Mouse (Mus musculus) embryo, embryonic 10 days (tissue): ENCODE measurements around the gene Dnah6.
A peak's percentile ranks its signal among the peaks of the same experiment; 100 is the strongest.

Experiments
- DNase-seq: peaks from one replicate; pipeline ENCODE4 v3.0.0-alpha.2; 2015; ENCODE audit warnings: low spot score

The Dnah6 gene

DNA sequence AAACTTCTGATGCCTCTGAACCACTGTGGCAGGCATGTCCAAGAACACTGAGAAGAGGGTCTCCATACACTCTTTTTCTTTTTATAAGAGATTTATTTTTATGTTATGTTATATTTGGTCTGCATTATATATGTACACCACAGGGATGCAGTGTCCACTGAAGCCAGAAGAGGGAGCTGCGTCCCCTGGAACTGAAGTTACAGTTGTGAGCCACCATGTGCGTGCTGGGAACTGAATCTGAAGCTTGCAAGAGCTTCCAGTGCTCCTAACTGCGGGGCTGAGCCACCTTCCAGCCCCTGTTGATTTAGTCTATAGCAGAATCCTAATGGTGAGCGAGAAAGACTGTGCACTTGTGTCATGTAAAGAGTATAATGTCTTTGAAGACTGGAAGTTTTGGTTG lies 78.7 kb downstream of the Dnah6 start:
- DNase-seq, result no peak

DNA sequence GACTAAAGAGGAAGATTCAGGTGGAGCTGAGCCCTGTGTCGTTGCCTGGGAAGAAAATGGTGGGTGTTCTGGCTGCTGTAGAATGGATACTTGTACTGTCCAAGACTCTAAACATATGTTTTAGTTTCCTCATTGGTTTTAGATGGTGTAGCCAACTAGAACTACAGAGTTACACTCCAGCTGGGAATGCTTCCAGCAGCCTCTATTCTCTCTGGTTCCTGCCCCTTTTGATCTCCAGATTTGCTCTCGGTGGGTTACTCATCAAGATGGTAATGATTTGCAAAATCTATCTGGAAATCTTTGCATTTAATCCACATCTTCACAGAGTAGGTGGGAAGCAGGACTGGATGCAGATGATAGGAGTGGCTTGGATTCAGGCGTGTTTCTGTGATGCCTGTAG lies 80.6 kb downstream of the Dnah6 start:
- DNase-seq, result no peak

DNA sequence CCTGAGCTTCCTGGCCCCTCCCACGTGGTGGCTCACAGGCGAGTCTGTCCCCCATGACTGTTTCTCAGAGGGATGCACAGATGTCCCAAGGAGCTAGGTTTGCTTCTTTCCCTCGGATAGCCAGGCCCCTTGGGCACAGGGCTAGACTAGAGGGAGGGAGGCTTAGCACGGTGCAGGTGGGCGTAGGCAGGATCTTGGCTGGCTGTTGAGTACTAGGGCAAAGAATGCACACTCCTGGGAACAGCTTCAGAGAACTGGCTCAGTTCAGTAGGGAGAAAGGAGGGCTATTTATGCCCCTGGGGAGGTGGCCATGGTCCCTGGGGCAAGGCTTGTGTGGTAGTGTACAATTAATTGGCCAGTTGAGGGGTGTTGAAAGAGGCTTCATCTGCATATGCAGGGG lies 88.7 kb downstream of the Dnah6 start:
- no peak for DNase-seq

DNA sequence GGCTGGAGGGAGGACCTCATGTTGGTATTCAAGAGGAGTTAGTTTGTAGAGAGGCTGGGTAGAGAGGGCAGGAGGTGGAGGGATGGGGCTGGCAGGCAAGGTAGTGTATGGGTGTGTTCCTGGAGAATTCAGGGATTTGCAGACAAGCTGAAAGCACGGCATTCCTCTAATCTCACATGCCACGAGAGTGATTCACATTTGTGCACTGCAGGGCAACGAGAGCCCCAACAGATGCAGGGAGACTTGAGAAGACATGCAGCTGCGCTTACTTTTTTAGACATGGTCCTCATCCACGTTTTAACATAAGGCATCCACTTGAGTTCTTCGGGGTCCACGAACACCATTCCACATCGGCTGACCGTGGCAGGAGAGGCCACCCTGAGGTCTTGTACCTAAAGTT lies 93.9 kb downstream of the Dnah6 start:
- DNase-seq, result no peak

DNA sequence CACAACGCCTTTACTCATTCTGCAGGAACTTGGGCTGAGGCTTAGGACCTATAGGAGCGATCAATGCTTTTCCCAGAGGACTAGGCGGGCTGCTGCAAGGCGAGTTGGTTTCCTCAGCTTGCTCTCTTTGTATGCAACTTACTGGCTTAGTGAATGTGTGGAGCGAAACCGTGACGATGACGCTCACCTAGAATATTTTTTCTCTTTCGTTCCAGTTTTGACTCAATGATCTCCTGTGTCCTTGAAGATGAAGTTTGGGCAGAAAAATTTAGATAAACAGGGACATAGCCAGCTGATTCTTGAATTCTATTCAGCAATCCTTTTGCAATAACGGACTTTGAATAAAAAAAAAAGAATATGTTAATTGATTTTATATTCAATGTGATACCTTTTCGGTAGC lies 101.1 kb downstream of the Dnah6 start:
- no peak for DNase-seq

DNA sequence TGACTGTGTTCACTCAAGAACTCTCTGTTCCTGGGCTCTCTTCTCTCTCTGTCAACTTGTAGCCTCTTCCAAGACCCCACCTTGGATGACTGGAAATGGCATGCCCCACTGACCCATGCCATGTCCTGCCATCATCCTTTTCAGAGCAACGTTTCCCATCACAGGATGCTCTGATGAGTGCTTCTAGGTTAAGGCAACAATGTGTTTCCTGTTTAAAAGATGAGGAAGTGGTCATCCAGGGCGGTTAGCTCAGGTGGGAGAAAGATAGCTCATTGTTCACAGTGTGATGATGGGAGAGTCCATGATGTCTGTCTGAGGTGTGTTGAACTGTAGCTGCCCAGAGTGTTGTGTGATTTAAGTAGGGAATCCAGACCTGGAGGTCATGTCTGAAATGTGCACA lies 107.6 kb downstream of the Dnah6 start:
- no peak for DNase-seq

DNA sequence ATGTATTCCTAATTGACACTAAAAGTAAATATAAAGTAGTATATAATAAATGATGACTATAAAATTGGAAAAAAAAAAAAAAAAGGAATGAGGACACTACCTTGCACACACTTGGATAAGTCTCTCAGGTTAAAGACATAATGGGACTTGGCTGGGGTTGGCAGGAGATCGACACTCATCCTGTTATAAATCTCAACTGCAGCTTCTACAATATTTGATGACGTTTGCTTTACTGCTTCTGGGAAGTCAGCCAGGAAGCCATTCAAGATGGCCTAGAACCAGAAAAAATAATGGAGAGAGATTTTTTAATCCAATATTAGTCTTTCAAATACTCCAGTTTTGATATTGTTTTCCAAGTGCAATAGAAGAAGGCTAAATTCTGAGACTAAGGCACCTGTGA lies 108.1 kb downstream of the Dnah6 start:
- no peak for DNase-seq

DNA sequence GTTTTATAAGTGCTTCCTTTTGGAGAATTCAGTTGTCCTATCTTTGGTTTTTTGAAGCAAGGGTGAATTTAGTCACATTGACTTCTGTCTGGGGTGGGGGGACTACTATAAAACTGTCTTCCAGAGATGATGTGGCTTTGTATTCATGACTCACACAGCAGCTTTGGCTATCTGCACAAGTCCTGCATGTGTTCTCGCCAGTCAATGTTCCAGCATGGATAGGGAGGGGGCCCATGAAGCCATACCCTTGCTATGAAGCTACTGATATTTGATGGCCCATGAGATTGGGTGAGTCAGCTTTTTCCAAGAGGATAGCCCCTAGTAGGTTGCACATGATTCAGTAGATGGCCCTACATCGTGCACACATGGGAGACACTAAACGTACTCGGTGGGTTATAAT lies 128.3 kb downstream of the Dnah6 start:
- DNase-seq, result no peak

DNA sequence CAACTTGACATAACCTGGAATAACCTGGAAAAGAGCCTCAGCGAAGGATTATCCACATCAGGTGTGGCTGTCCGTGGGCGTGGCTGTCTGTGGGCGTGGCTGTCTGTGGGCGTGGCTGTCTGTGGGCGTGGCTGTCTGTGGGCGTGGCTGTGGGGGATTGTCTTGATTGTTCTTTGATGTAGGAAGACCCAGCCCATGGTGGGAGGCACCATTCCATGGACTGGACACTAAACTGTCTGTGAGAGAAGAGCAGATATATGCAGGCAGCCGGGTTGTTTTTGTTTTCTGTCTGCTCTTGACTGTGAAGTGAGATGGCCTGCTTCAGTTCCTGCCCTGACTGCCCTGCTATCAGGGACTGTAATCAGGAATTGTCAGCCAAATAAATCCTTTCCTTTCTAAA lies 130.6 kb downstream of the Dnah6 start:
- DNase-seq, result no peak

DNA sequence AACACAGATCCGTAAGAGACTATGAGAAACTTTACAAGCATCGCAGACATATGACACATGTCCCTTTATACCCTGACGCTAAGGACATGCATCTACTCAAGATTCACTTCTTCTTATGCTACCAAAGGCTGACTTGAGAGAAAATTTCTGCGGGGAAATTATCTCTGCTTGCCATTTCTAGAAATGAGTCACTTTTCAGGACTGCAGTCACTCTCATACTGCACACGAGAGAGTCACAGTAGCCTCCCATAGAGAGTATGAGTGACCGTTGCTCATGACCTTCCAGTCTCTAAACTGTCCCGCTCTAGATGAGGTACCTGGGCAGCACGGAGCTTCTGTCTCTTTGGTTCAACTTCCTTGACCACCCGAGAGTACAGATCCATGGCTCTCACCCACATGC lies 138.9 kb downstream of the Dnah6 start:
- no peak for DNase-seq

DNA sequence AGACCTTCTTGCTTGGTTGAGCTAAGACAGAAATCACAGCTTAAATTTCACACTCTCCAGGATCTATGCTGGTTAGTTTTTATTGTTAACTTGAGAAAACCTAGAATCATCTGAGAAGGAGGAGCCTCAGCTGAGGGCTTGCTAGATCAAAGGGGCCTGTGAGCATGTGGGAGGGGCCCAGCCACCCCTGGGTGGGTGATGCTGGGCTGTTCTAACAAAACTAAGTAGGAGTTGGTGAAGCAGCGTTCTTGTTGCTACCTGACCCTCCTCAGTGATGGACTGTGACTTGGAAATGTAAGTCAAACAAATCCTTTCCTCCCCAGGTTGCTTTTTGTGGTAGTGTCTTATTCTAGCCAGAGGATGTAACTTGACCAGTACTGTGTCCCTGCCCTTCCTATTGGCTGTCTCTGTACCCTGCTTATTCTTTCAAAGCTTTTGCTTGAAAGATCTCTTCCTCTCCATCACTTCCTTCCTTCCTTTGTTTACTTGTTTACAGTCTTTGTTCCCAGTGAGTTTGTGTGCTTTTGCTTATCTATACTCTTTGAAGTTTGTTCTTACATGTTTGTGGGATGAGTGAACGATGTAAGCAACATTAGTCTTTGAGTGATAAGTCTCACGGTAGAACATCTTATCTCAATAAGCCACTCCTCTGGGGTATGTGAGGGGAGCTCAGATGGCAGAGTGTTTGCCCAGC lies 149.2 kb downstream of the Dnah6 start:
- no peak for DNase-seq

DNA sequence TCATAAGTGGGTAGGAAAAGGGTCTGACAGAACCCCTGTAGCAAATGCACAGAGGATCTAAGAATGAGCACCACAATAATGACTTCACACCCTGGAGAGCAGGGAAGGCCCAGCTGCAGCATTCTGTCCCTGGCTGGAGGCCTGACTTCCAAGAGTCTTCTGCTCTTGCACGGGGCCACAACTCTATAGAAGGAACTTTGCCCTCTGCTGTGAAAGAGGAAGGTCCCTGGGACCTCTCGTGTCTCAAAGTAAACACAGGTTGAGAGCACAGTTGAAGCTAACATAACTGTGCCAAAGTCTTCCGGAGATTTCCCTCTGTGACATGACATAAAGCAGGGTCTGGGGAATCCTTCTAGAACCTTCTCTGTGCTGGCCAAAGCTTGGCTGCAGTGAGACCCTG lies 150.2 kb downstream of the Dnah6 start:
- no peak for DNase-seq

DNA sequence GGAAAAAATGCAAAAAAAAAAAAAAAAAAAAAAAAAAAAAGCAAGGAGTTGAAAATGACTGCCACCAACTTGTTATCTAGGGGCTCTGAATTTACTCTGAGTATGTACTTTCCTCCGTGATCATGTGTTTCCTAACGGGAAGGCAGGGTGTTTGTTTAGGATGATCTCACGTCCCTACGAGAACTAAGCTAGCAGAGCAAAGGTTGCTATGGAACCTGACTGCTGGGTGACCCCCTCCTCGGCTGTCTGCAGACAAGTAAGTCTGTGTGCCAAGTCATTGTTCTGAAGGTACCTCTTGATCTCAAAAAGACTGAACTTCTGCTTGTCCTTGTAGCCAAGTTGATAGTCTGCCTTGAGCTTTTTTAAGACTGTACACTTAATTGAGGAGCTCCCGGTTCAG lies 150.8 kb downstream of the Dnah6 start:
- DNase-seq, result no peak

DNA sequence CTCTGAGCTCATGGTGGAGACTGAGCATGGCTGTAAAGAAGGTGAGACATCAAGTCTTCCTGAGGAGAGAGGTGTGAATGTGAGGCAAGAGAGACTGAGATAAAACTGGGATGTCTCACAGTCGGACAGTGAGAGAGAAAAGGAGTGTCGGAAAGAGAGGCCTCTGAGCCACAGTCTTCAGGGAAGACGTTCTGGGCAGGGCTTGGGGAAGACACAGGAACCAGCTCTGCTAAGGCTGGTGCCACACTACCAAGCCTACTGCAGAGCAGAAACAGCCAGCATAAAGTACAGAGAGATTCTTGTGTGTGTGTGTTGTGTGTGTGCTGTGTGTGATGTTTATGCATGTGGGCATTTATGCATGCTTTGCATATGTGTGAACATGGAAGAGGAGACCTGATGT lies 156.9 kb downstream of the Dnah6 start:
- DNase-seq, result no peak

DNA sequence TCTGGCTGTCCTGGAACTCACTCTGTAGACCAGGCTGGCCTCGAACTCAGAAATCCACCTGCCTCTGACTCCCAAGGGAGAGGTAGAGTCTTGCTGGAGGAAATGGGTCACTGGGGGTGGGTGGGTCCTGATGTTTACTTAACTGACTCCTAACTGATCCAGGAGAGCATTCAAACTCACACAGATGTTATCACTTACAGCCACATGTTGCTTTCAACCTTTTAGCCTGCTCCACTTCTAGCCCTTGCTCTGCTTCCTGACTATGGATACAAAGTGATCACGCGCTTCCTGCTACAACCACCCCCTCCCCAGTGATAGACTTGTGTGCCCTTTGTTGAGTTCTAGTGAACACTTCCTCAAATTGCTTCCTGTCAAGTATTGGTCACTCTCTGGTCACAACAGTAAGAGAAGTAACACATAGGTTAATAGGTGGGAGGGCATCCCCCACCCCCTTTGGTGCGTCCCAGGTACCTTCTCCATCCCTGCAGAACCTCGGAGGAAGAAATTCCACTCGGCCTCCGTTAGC lies 161.8 kb downstream of the Dnah6 start:
- DNase-seq, result peak; percentile 15

DNA sequence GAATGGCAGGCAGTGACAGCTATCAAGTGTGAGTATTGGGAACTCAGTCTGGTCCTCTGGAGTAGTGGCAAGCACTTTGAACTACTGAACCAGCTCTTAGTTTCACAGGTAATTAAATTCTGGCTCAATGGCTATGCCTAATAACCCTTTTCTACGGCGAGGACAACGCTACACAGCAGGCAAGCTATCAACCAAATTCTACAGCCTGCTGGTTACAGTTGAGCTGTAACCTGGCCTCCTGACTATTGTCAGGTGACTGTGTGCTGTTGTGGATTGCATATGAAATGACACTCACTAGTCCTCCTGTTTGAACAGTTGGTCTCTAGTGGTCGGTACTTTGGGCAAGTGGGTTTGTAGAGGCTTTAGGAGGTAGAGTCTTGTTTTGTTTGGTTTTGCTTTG lies 162.3 kb downstream of the Dnah6 start:
- DNase-seq, result no peak

DNA sequence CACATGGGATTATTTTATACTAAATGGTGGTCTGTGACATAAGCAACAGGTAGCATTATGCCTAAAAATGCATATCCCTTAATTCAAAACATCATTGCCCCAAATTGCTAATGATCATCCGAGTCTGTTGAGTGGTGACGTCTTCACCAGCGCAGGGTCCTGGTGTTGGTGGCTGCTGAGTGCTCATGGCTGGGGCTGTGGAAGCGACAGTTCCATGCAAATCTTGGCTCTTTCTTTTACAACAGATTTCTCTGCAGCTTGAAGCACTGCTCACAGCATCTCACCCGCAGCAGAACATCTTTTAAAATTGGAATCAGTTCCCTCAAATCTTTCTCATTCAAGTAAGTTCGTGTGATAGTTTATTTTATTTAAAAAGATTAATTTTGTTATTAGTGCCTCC lies 166.1 kb downstream of the Dnah6 start:
- DNase-seq, result no peak

DNA sequence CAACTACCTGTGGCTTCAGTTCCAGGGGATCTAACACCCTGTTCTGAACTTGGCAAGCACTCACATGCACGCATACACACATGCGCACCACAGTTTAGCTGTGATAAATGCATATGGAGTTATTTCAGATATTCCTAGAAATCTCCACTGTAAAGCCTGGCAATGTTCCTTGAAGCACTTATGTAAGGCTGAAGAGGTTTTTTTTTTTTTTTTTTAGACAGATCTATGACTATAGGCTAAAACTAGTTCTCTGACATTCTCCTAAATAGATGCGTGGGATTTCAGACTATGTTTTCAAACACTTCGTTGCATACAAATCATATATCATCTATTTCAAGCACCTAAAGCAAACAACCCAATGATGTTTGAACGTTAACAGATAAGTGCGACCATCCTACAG lies 166.6 kb downstream of the Dnah6 start:
- no peak for DNase-seq

DNA sequence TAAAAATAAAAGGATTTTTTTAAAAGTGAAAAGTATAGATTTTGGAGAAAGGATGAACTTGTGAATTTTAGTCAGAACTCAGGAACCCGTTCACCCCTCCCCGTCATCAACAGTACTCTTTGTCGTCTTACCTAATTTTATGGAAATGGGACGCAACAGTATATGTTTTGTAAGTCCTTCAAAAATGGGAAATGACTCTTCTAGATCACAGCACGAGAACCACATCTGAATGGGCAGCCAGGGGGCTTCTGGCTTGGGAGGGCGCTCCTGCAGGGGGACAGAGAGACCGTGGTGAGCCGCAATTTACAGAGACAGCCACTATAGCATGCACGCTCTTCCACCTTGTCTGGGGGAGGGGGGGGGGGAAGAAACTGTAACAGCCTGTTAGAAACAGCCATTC lies 167.9 kb downstream of the Dnah6 start:
- no peak for DNase-seq

DNA sequence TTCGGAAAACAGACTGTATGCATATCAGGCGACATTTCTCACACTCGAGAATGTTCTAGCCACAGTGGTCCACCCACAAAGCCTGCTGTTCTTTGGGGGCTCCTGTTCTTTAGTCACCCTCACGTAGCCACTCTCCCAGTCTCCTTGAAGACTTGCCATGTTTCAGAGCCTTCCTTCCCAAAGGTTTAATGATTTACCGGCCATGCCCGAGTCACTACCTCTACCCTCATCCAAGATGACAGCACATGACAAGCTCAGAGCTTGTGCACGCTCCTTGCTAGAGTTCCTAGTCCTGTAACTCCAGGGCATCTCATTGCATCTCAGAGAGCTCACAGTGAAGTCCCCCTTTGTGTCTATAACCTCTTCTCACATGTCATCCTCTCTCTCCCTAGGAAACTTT lies 174.2 kb downstream of the Dnah6 start:
- no peak for DNase-seq

DNA sequence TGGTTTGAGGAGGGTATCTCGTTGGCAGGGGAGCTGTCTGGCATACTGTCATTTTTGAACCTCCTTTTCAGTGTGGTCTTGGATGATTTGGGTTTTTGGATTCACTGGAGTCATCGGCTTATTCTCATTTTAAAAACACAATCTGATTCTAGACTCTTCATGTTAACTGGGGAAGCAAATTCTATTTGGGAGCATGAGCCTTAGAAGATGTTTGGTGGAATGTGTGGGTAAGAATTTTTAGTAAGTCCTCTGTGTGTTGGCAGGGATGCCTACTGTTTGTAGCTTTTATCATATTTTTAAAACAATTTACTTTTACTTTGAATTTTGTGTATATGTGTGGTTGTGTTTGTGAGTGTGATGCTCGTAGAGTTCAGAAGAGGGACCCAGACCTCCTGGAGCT lies 175.5 kb downstream of the Dnah6 start:
- no peak for DNase-seq

DNA sequence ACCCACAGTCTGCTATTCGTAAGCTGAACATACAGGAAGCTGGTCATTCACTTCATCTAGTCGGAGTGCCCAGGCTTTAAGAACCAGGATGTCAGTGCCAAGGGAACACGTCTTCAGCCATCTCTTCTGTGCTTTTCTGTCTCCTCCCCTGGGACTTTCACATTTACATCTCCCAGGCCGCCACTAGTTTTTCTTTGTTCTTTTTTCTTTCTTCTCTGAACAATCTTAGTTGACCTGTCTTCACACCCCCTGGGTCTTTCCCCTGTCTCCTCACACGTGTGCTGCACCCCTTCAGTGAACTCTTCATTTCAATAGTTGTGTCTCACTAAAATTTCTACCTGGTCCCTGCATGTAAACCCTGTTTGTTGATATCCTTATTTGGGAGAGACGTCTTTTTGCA lies 179.2 kb downstream of the Dnah6 start:
- DNase-seq, result no peak

DNA sequence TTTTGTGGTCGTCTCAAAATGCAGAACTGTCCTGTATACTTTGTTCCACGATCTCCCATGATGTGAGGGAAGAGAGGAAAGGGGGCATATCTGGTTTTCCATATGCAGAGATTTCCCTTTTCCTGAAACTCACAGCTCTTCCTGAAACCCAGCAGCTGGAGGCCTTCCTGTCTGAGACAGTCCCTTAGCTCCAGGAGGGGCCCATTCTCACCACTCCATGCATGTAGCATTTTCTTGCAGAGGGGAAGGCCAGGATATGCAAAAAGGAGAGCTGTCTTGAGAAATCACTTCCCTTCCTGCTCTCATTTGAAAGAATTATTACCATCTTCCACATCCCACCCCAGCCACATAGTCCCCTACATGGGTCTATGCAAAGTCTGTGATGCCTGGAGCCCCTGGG lies 183.2 kb downstream of the Dnah6 start:
- no peak for DNase-seq

DNA sequence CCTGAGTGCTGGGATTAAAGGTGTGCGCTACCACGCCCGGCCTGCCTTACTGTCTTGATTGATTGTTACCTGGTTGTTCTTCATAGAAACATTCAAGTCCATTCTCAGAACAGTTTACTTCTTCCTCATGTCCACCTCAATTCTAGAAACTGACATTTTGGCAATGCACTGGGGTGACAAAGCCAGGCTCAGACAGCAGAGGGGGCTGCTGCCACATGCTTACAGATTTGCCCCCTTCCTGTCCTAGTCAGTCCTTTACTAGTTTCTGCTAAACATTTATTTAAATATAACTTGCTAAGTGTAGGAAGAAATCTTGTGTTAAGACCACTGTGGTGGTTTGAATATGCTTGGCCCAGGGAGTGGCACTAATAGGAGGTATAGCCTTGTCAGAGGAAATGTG lies 192.6 kb downstream of the Dnah6 start:
- DNase-seq, result no peak

DNA sequence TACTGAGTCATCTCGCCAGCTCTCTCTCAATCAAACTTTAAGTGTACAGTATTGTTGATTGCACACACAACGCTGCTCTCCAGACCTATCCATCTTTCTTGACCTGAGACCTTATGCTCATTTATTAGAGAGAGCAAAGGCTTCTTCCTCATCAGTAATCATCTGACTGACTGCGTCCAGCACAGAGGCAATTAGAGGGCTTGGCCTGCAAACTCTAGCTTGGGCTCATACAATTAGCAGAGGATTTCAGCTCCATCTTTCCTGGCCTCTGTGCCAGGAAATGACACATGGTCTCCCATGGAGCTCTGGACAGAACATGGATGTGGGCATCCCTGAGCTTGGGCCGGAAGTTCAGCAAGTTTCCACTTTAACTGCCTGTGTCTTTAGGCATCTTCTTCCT lies 193.6 kb downstream of the Dnah6 start:
- DNase-seq, result no peak
